Mouse (Mus musculus) cerebellum, adult 8-10 months (tissue): ENCODE data around the gene Bend4.

ENCODE experiments used
- DNase-seq: peaks from one replicate; pipeline ENCODE4 v3.0.0; 2022

Bend4 gene

GRCm38 (mm10) chr5:67427443-67428360 lies at the start of gene Bend4:
Bend4 (minus strand) TSS chr5:67428310.
- DNase-seq = peak; percentile 55

- DNase-seq = no peak
Observed at GRCm38 (mm10) chr5:67473723-67474122, 45.6 kb upstream of the Bend4 start.

GRCm38 (mm10) chr5:67473094-67473493 lies 45.0 kb upstream of the Bend4 start:
- DNase-seq = no peak

- no peak for DNase-seq
Observed at GRCm38 (mm10) chr5:67466866-67467530, 38.9 kb upstream of the Bend4 start.

- DNase-seq = no peak
Observed at GRCm38 (mm10) chr5:67464899-67465298, 36.8 kb upstream of the Bend4 start.

- DNase-seq = no peak
Observed at GRCm38 (mm10) chr5:67463636-67464035, 35.5 kb upstream of the Bend4 start.

GRCm38 (mm10) chr5:67462331-67462730 lies 34.2 kb upstream of the Bend4 start:
- DNase-seq = no peak

- DNase-seq = no peak
Observed at GRCm38 (mm10) chr5:67456841-67457240, 28.7 kb upstream of the Bend4 start.

GRCm38 (mm10) chr5:67454282-67454681 lies 26.2 kb upstream of the Bend4 start:
- no peak for DNase-seq

GRCm38 (mm10) chr5:67449957-67450630 lies 22.0 kb upstream of the Bend4 start:
- no peak for DNase-seq

- no peak for DNase-seq
Observed at GRCm38 (mm10) chr5:67446526-67446925, 18.4 kb upstream of the Bend4 start.

- DNase-seq = no peak
Observed at GRCm38 (mm10) chr5:67444217-67445050, 16.3 kb upstream of the Bend4 start.

- DNase-seq = no peak
Observed at GRCm38 (mm10) chr5:67442813-67443450, 14.8 kb upstream of the Bend4 start.

- no peak for DNase-seq
Observed at GRCm38 (mm10) chr5:67440563-67440962, 12.5 kb upstream of the Bend4 start.

- no peak for DNase-seq
Observed at GRCm38 (mm10) chr5:67437403-67437802, 9.3 kb upstream of the Bend4 start.

- no peak for DNase-seq
Observed at GRCm38 (mm10) chr5:67426478-67427442, 1.4 kb downstream of the Bend4 start.

- DNase-seq = no peak
Observed at GRCm38 (mm10) chr5:67426011-67426410, 2.1 kb downstream of the Bend4 start.

GRCm38 (mm10) chr5:67424636-67425035 lies 3.5 kb downstream of the Bend4 start:
- no peak for DNase-seq

GRCm38 (mm10) chr5:67423963-67424362 lies 4.1 kb downstream of the Bend4 start:
- no peak for DNase-seq

GRCm38 (mm10) chr5:67423326-67423725 lies 4.8 kb downstream of the Bend4 start:
- DNase-seq = no peak

GRCm38 (mm10) chr5:67419407-67419806 lies 8.7 kb downstream of the Bend4 start:
- no peak for DNase-seq
